Mouse (Mus musculus): Measurements from ENCODE around the gene Fgf6. TPM values are rescaled to one million over a fixed set of nuclear protein-coding genes. Genes with fewer than 3 reads are reported as not detected.

Fgf6 gene
- polyA plus RNA-seq, 1 experiment from 2014 or later = 0.04 TPM

GRCm38 (mm10) chr6:127020431-127020830 is 5.0 kb downstream of the Fgf6 start:
- H3K9ac ChIP-seq = no peak overlapping the region
- ATAC-seq (ENCODE audit: low FRiP score, low read depth) = no peak

GRCm38 (mm10) chr6:127024836-127025235 is 9.4 kb downstream of the Fgf6 start:
- WGBS = 76% methylated on average over 7 of the region's 7 CpGs
- H3K36me3 ChIP-seq = no peaks in the 10 kb centered on the region
- no peak for ATAC-seq (ENCODE audit: low FRiP score, low read depth)
- H3K4me2 ChIP-seq = no peak overlapping the region
- H3K9ac ChIP-seq = no peak overlapping the region
- peaks cover 4% of the 10 kb centered on the region for H3K4me1 ChIP-seq (replicated peaks)
- H3K27ac ChIP-seq (replicated peaks) = no peak overlapping the region
- no peaks in the 10 kb centered on the region for H3K9me3 ChIP-seq
- H3K27me3 ChIP-seq = no peaks in the 10 kb centered on the region
- H3K4me3 ChIP-seq = no peak overlapping the region

More at GRCm38 (mm10) chr6:127020431-127020830, 5.0 kb downstream of the Fgf6 start:
- Histone ChIP-seq H3K4me3 (no peak overlapping the region), H3K27me3 (no peaks in the 10 kb centered on the region), H3K27ac (replicated peaks) (no peak overlapping the region), H3K9me3 (no peaks in the 10 kb centered on the region), H3K4me2 (no peak overlapping the region), H3K36me3 (no peaks in the 10 kb centered on the region), H3K4me1 (replicated peaks) (peaks cover 11% of the 10 kb centered on the region)
- WGBS = 17% methylated on average over 13 of the region's 13 CpGs

- 41% methylated on average over 10 of the region's 10 CpGs for WGBS
- Histone ChIP-seq H3K4me1 (replicated peaks) (0 out of 2 replicates have a peak, but pooled peaks cover 7% of the 10 kb centered on the region), H3K4me2 (peak overlapping the region; percentile 39), H3K27me3 (no peaks in the 10 kb centered on the region), H3K9me3 (no peaks in the 10 kb centered on the region), H3K36me3 (no peaks in the 10 kb centered on the region), H3K4me3 (no peak overlapping the region), H3K9ac (no peak overlapping the region), H3K27ac (replicated peaks) (no peak overlapping the region)
- 0 out of 2 replicates have a peak, but pooled peaks have one; percentile 15 for ATAC-seq (ENCODE audit: low FRiP score, low read depth)
Observed at GRCm38 (mm10) chr6:127034760-127035159, 19.4 kb downstream of the Fgf6 start.

- ATAC-seq (ENCODE audit: low FRiP score, low read depth) = no peak
- Histone ChIP-seq H3K9ac (no peak overlapping the region), H3K36me3 (no peaks in the 10 kb centered on the region), H3K27ac (replicated peaks) (no peak overlapping the region), H3K9me3 (no peaks in the 10 kb centered on the region), H3K4me3 (no peak overlapping the region), H3K27me3 (no peaks in the 10 kb centered on the region), H3K4me1 (replicated peaks) (no peaks in the 10 kb centered on the region), H3K4me2 (no peak overlapping the region)
- WGBS = 57% methylated on average over 6 of the region's 6 CpGs
Observed at GRCm38 (mm10) chr6:127044909-127045308, 29.5 kb downstream of the Fgf6 start.

- WGBS = 71% methylated on average over 4 of the region's 4 CpGs
- no peak overlapping the region for H3K4me2 ChIP-seq
Observed at GRCm38 (mm10) chr6:127050847-127051246, 35.5 kb downstream of the Fgf6 start.

GRCm38 (mm10) chr6:127056990-127057588 is 41.7 kb downstream of the Fgf6 start:
- Histone ChIP-seq H3K4me3 (no peak overlapping the region), H3K4me2 (no peak overlapping the region), H3K36me3 (no peaks in the 10 kb centered on the region), H3K27ac (replicated peaks) (no peak overlapping the region), H3K9ac (no peak overlapping the region), H3K27me3 (no peaks in the 10 kb centered on the region), H3K4me1 (replicated peaks) (no peaks in the 10 kb centered on the region), H3K9me3 (no peaks in the 10 kb centered on the region)
- WGBS = 80% methylated on average over 12 of the region's 12 CpGs
- no peak for ATAC-seq (ENCODE audit: low FRiP score, low read depth)

More at GRCm38 (mm10) chr6:127050847-127051246, 35.5 kb downstream of the Fgf6 start:
- Histone ChIP-seq H3K36me3 (no peaks in the 10 kb centered on the region), H3K9ac (no peak overlapping the region), H3K9me3 (no peaks in the 10 kb centered on the region), H3K27me3 (no peaks in the 10 kb centered on the region), H3K27ac (replicated peaks) (no peak overlapping the region), H3K4me3 (no peak overlapping the region), H3K4me1 (replicated peaks) (no peaks in the 10 kb centered on the region)
- no peak for ATAC-seq (ENCODE audit: low FRiP score, low read depth)

- Histone ChIP-seq H3K4me3 (no peak overlapping the region), H3K9ac (no peak overlapping the region), H3K4me1 (replicated peaks) (peaks cover 4% of the 10 kb centered on the region; the same call in 1 of the 2 replicates), H3K36me3 (no peaks in the 10 kb centered on the region), H3K27ac (replicated peaks) (no peak overlapping the region), H3K9me3 (no peaks in the 10 kb centered on the region), H3K27me3 (no peaks in the 10 kb centered on the region), H3K4me2 (no peak overlapping the region)
- WGBS = 80% methylated on average over 4 of the region's 4 CpGs
- ATAC-seq (ENCODE audit: low FRiP score, low read depth) = no peak
Observed at GRCm38 (mm10) chr6:127059975-127060374, 44.6 kb downstream of the Fgf6 start.

GRCm38 (mm10) chr6:127063915-127064314 is 48.5 kb downstream of the Fgf6 start:
- Histone ChIP-seq H3K27ac (replicated peaks) (no peak overlapping the region), H3K9ac (no peak overlapping the region), H3K27me3 (no peaks in the 10 kb centered on the region), H3K36me3 (no peaks in the 10 kb centered on the region), H3K4me1 (replicated peaks) (peaks cover 5% of the 10 kb centered on the region; the same call in 1 of the 2 replicates), H3K4me3 (no peak overlapping the region), H3K4me2 (no peak overlapping the region), H3K9me3 (no peaks in the 10 kb centered on the region)
- WGBS = 81% methylated on average over 3 of the region's 3 CpGs
- ATAC-seq (ENCODE audit: low FRiP score, low read depth) = no peak

GRCm38 (mm10) chr6:127064815-127065214 is 49.4 kb downstream of the Fgf6 start:
- Histone ChIP-seq H3K4me1 (replicated peaks) (peaks cover 5% of the 10 kb centered on the region; the same call in 1 of the 2 replicates), H3K9ac (no peak overlapping the region), H3K27ac (replicated peaks) (no peak overlapping the region), H3K27me3 (no peaks in the 10 kb centered on the region), H3K36me3 (no peaks in the 10 kb centered on the region), H3K9me3 (no peaks in the 10 kb centered on the region), H3K4me2 (peak overlapping the region; percentile 37), H3K4me3 (no peak overlapping the region)
- ATAC-seq (ENCODE audit: low FRiP score, low read depth) = 0 out of 2 replicates have a peak, but pooled peaks have one; percentile 11
- 8% methylated on average over 14 of the region's 14 CpGs for WGBS

GRCm38 (mm10) chr6:127072817-127073216 is 57.4 kb downstream of the Fgf6 start, which contains the start of gene Fgf23:
Gene Fgf23 (plus strand): TSS chr6:127072902.
- Histone ChIP-seq H3K9ac (no peak within 1 kb of the TSS), H3K27ac (replicated peaks) (no peak within 1 kb of the TSS), H3K4me1 (replicated peaks) (no peaks in the 10 kb centered on the region), H3K4me3 (no peak within 1 kb of the TSS), H3K4me2 (no peak within 1 kb of the TSS), H3K36me3 (no peaks in the 10 kb centered on the region), H3K27me3 (no peaks in the 10 kb centered on the region), H3K9me3 (no peaks in the 10 kb centered on the region)
- WGBS = 14% methylated on average over 5 of the region's 5 CpGs
- ATAC-seq (ENCODE audit: low FRiP score, low read depth) = no peak

Measured in hindbrain, embryonic 15.5 days (tissue).